Mouse (Mus musculus) hindbrain, embryonic 16.5 days (tissue): Measurements from ENCODE around the gene Cspg4. TPM values are rescaled to one million over a fixed set of nuclear protein-coding genes. Genes with fewer than 3 reads are reported as not detected.
A peak's percentile ranks its signal among the peaks of the same experiment; 100 is the strongest.

Experiments used
- ATAC-seq: fragments of 200-750 bp; cut with Nextera tagmentation; 2 replicates; pipeline ENCODE4 v1.8.0; 2017; ENCODE audit warnings: moderate TSS enrichment, moderate library complexity
- H3K27ac ChIP-seq: fragments of 300-500 bp; sonication (generic); 2 replicates; pipeline ENCODE4 v1.5.1; 2014; ENCODE audit warnings: low read depth, mild to moderate bottlenecking, control low read depth, low read length, moderate library complexity
- H3K27me3 ChIP-seq: fragments of 300-500 bp; sonication (generic); replicated peaks from 2 replicates; pipeline ENCODE4 v1.6.1; 2014; ENCODE audit warnings: low read length; ENCODE audit not compliant: control insufficient read depth, insufficient read depth
- H3K36me3 ChIP-seq: fragments of 300-500 bp; sonication (generic); 2 replicates; pipeline ENCODE4 v1.6.1; 2014; ENCODE audit warnings: mild to moderate bottlenecking, low read length, moderate library complexity, mixed read lengths; ENCODE audit not compliant: control insufficient read depth, insufficient read depth
- H3K4me1 ChIP-seq: fragments of 300-500 bp; sonication (generic); 2 replicates; pipeline ENCODE4 v1.6.1; 2014; ENCODE audit warnings: low read depth, low read length; ENCODE audit not compliant: control insufficient read depth, insufficient read depth
- H3K4me2 ChIP-seq: fragments of 300-500 bp; sonication (generic); 2 replicates; pipeline ENCODE4 v1.6.1; 2014; ENCODE audit warnings: mild to moderate bottlenecking, low read length, control low read depth, moderate library complexity
- H3K4me3 ChIP-seq: fragments of 300-500 bp; sonication (generic); 2 replicates; pipeline ENCODE4 v1.5.1; 2014; ENCODE audit warnings: mild to moderate bottlenecking, low read length, control low read depth, moderate library complexity
- H3K9ac ChIP-seq: fragments of 300-500 bp; sonication (generic); 2 replicates; pipeline ENCODE4 v1.6.1; 2014; ENCODE audit warnings: low read depth, mild to moderate bottlenecking, control low read depth, low read length, moderate library complexity
- H3K9me3 ChIP-seq: fragments of 300-500 bp; sonication (generic); 2 replicates; pipeline ENCODE4 v1.6.1; 2014; ENCODE audit warnings: mild to moderate bottlenecking, low read length, moderate library complexity; ENCODE audit not compliant: control insufficient read depth
- WGBS: fragments of 180-500 bp; shearing (Covaris S2); extraction: QIAGEN DNeasy Blood & Tissue Kit; methylation state at CpG from one replicate; pipeline ENCODE4 v1.1.7; 2014; 5-methylcytosine and 5-hydroxymethylcytosine counted together
- polyA plus RNA-seq: library from polyadenylated mRNA; unstranded; fragments of >200 nt; fragmentation: Nextera tagmentation; extraction: Ambion mirVana; gene quantifications from 2 replicates; pipeline ENCODE4 v1.2.1, GENCODE M21; 2015

Gene Cspg4
- polyA plus RNA-seq, 1 experiment from 2014 or later, result 10.8 TPM

DNA sequence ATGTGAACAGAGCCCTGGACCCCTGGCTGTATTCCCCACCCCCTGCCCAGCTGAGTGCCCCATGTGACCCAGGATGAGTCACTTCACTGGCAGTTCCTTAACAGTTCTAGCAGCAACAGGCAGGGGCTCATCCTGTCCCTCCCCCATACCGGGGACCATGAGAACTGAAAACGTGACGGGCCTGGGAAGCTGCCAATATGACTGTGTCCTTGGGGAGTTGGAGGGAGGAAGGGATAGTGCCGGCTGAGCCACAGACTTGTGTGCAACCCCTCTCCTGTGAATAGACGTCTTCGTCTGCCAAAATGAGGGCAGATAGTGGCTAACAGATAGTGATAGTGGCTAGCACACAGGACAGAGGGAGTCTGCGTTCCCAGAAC, 59.8 kb downstream of the Cspg4 start:
- Histone ChIP-seq H3K27me3 (peaks cover 2% of the 10 kb centered on the region; the same call in 1 of the 2 replicates), H3K36me3 (no peaks in the 10 kb centered on the region), H3K9me3 (no peaks in the 10 kb centered on the region), H3K27ac (no peak overlapping the region), H3K4me3 (peak overlapping the region; percentile 19), H3K9ac (peak overlapping the region; percentile 17; the same call in 1 of the 2 replicates), H3K4me2 (peak overlapping the region; percentile 50), H3K4me1 (peaks cover 24% of the 10 kb centered on the region)
- WGBS, result 19% methylated on average over 7 of the region's 7 CpGs
- ATAC-seq, result peak; percentile 34; the same call in 1 of the 2 replicates

- no peaks in the 10 kb centered on the region for H3K9me3 ChIP-seq
- peaks cover 2% of the 10 kb centered on the region; the same call in 1 of the 2 replicates for H3K27me3 ChIP-seq
- WGBS, result 84% methylated on average over 26 of the region's 26 CpGs
- peak overlapping the region; percentile 3; the same call in 1 of the 2 replicates for H3K4me3 ChIP-seq
- H3K27ac ChIP-seq, result no peak overlapping the region
- no peak for ATAC-seq
- H3K4me1 ChIP-seq, result peaks cover 24% of the 10 kb centered on the region
- H3K36me3 ChIP-seq, result no peaks in the 10 kb centered on the region
- H3K4me2 ChIP-seq, result peak overlapping the region; percentile 50
- H3K9ac ChIP-seq, result no peak overlapping the region
Observed at GRCm38 (mm10) chr9:56925291-56926024, 60.6 kb downstream of the Cspg4 start.

DNA sequence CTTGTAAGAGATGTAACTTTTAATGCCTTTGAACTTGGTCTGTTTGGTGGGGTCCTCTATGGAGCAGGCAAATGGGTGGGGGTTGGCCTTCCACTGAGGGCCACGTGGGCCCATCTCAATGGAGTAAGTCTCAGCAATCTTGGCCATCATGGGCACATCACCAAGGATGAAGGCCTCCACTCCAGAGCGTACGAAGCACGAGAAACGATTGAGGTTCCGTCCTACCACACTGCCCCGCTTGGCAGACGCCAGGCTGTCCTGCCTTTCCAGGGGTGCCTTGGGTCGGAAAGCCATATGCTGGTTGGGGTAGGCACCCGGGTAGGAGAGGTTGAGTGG, 61.2 kb downstream of the Cspg4 start:
- Histone ChIP-seq H3K36me3 (no peaks in the 10 kb centered on the region), H3K4me2 (peak overlapping the region; percentile 94), H3K27me3 (peaks cover 2% of the 10 kb centered on the region; the same call in 1 of the 2 replicates), H3K4me1 (peaks cover 24% of the 10 kb centered on the region), H3K27ac (no peak overlapping the region), H3K9me3 (no peaks in the 10 kb centered on the region), H3K9ac (no peak overlapping the region), H3K4me3 (no peak overlapping the region)
- 95% methylated on average over 10 of the region's 10 CpGs for WGBS
- ATAC-seq, result no peak

DNA sequence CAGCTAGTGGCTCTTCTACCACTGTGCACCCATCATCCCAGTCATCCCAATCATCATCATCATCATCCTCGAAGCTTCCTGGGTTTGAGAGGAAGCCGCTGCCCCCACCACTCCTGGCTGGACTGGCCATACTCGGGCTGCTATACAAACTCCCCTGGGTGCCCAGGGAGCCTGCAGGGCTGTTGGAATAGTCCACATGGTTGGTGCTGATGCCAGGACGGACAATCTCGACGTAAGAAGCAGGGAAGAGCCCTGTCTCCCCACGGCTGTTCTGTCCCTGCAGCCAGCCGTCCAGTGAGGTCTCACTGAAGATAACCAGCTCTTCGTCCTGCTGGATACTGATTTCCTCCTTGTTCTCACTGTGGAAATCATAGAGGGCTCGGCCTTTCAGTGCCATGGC, 61.6 kb downstream of the Cspg4 start:
- H3K9ac ChIP-seq, result no peak overlapping the region
- H3K36me3 ChIP-seq, result no peaks in the 10 kb centered on the region
- H3K4me1 ChIP-seq, result peaks cover 24% of the 10 kb centered on the region
- peak overlapping the region; percentile 94 for H3K4me2 ChIP-seq
- H3K27ac ChIP-seq, result no peak overlapping the region
- WGBS, result 88% methylated on average over 10 of the region's 10 CpGs
- no peaks in the 10 kb centered on the region for H3K9me3 ChIP-seq
- H3K27me3 ChIP-seq, result peaks cover 2% of the 10 kb centered on the region; the same call in 1 of the 2 replicates
- H3K4me3 ChIP-seq, result no peak overlapping the region; the same call in 1 of the 2 replicates
- no peak for ATAC-seq

GRCm38 (mm10) chr9:56927191-56928012, 62.6 kb downstream of the Cspg4 start:
- under 1% methylated on average over 35 of the region's 35 CpGs for WGBS
- H3K27ac ChIP-seq, result peak overlapping the region; percentile 74
- no peaks in the 10 kb centered on the region for H3K36me3 ChIP-seq
- H3K4me1 ChIP-seq, result peaks cover 24% of the 10 kb centered on the region
- H3K9ac ChIP-seq, result peak overlapping the region; percentile 71
- ATAC-seq, result 0 out of 2 replicates have a peak, but pooled peaks have one; percentile 29
- peak overlapping the region; percentile 94 for H3K4me2 ChIP-seq
- peaks cover 2% of the 10 kb centered on the region; the same call in 1 of the 2 replicates for H3K27me3 ChIP-seq
- no peaks in the 10 kb centered on the region for H3K9me3 ChIP-seq
- peak overlapping the region; percentile 64 for H3K4me3 ChIP-seq

GRCm38 (mm10) chr9:56928041-56928811, 63.4 kb downstream of the Cspg4 start, which contains the start of gene Snx33:
TSS of gene Snx33 (minus strand) at chr9:56928371.
- Histone ChIP-seq H3K27ac (peak within 1 kb of the TSS; percentile 74), H3K4me2 (peak within 1 kb of the TSS; percentile 94), H3K9ac (peak within 1 kb of the TSS; percentile 71), H3K4me3 (peak within 1 kb of the TSS; percentile 64), H3K27me3 (peaks cover 2% of the 10 kb centered on the region; the same call in 1 of the 2 replicates), H3K9me3 (no peaks in the 10 kb centered on the region), H3K4me1 (peaks cover 24% of the 10 kb centered on the region), H3K36me3 (no peaks in the 10 kb centered on the region)
- WGBS, result under 1% methylated on average over 46 of the region's 50 CpGs
- peak; percentile 87 for ATAC-seq

DNA sequence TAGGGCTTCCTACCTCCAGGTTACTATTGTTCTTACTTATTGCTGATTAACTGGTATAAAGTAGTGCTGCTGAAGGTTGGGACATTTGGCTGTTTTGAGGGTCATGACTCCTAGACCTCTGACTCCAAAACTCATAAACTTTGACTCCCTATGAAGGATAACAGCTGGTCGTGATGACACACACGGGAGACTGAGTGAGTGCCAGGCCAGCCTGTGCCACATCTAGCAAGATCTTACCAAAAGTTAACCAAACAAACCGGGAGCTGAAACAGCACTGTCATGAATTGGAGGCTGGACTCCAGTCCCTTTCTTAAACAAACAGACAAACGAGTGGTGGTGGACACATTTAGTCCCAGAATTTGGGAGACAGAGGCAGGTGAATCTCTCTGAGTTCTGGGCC, 64.7 kb downstream of the Cspg4 start:
- Histone ChIP-seq H3K4me3 (no peak overlapping the region), H3K27me3 (peaks cover 2% of the 10 kb centered on the region; the same call in 1 of the 2 replicates), H3K36me3 (no peaks in the 10 kb centered on the region), H3K9ac (no peak overlapping the region), H3K4me2 (no peak overlapping the region), H3K27ac (no peak overlapping the region), H3K9me3 (no peaks in the 10 kb centered on the region), H3K4me1 (peaks cover 22% of the 10 kb centered on the region)
- WGBS, result 63% methylated on average over 4 of the region's 4 CpGs
- no peak for ATAC-seq

DNA sequence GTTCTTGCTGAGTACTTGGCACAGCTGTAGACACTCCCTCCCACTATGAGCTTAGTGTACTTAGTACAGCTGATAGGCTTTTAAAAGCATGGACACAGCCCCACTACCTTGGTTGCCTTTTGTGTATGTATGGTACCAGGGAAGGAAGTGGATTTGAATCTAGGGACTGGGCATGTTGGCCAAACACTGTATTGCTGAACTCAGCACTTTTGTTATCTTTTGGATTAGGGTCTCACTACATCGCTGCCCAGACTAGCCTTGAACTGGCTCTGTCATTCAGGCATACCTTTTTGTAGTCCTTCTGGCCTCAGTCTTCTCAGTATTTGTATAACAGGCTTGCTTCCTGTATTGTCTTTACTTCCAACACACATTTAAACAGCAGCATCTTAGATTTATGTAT, 65.7 kb downstream of the Cspg4 start:
- no peak for ATAC-seq
- WGBS, result 87% methylated on average over 1 of the region's 1 CpGs

More for the DNA sequence above, 65.7 kb downstream of the Cspg4 start:
- Histone ChIP-seq H3K4me3 (no peak overlapping the region), H3K27me3 (peaks cover 2% of the 10 kb centered on the region; the same call in 1 of the 2 replicates), H3K9me3 (no peaks in the 10 kb centered on the region), H3K4me1 (peaks cover 14% of the 10 kb centered on the region), H3K9ac (no peak overlapping the region), H3K36me3 (no peaks in the 10 kb centered on the region), H3K27ac (no peak overlapping the region), H3K4me2 (no peak overlapping the region)
